Mouse (Mus musculus): ENCODE results near the gene Gm45713.
"Not testable (repeated sequence)": the region's sequence is repeated elsewhere in the genome, so short reads cannot be mapped to it uniquely, and the experiment has no call there.

Gm45713 gene

DNA sequence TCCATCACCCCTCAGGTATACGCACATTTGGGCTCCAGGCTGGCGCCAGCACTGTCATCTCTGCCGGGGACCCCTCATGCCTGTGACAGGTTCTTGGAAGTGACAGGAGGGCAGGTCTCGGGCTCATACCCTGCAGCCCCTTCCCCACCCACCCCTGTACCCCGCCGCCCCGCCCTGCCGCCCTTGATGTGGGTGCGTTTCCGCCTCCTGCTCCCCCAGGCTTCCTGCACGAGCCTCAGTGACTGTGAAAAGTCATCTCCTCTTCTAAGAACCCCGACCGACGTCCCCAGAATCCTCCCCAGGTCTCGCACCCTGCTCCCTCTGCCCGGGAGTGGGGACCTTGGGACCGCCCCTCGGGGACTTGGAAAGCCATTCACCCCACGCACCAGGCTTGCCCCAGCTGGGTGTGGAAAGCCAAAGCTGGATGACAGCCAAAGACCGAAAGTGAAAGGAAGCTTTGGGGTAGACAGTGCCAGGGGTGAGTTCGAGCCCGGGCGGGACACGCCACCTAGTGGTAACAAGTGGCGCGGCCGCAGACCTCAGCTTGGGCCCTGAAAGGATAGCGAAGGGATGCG, at the start of gene Gm45713, which contains the start of gene Flt3l:
Gene Gm45713 (minus strand): TSS at position 239 of the 575 bp plus-strand sequence.
Gene Flt3l (minus strand): TSS at position 440 of the 575 bp plus-strand sequence.
- DNase-seq, result peak; percentile 84

DNA sequence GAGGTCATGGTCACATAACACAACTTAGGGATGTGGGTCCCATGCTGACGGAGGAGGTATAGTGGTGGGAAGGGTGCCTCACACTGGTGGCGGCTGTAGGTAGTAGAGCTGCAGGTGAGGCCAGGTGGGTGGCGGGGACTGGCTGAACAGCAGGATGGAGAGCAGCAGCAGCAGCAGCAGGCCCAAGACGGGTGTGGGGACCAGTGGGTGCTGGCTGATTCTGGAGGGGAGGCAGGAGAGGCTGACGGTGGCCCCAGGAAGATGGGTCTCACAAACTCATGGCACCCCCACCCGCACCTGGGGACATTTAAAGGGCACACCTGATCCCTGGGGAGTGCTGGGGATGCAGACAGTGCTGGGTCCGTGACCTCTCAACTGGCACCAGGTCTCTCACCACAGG, 47.6 kb upstream of the Gm45713 start:
- no peak for DNase-seq

DNA sequence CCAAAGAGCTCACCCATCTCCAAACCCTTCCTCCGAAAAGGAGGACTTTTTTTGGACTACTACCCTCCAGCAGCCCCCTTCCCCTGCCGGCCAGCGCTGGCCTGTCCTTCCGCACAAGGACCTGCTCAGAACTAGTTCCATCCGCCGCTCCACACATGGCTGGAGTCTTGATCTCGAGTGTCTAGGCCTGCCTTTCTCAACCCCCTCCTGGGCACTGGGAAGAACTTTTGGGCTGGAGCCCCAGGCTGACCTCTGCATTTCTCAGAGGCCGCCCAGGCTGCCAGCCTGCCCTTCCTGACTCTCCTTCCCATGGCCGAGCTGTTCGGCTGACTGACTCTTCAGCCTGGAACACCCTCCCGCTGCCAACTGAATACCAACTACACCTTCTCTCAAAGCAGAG, 46.6 kb upstream of the Gm45713 start:
- DNase-seq, result no peak

DNA sequence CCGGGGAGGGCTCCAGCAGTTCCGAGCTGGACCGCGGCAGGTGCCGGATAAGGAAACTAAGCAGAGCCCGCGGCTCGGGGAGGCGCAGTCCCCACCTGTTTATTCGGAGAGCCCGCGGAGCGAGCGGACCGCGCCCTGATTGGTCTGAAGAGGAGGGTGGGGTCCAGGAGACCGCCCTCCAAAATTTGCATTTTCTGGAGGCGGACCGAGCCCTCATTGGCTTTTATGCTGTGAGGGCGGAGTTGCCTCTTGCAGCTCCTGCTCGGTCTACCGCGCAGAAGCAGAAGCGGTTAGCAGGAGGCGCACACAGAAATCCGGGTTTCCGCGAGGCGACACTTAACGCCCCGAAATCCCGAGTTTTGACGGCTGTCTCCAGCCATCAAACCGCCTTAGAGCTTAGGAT, 46.2 kb upstream of the Gm45713 start:
- peak; percentile 85 for DNase-seq

DNA sequence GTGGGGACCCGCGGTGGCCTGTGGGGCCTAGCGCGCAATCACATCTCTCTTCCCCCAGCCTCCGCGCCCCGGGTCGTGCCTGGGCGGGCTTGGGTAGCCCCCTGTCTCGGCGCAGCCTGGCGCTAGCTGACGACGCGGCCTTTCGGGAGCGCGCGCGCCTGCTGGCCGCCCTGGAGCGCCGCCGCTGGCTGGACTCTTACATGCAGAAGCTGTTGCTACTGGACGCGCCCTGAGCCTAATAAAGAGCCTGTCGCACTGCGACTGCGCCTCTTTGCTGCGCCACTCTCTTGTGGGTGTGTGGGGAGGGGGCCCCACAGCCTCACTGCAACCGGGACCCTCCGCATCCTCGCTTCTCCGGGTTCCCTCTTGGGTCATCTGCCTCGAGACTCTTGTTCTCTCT, 45.5 kb upstream of the Gm45713 start:
- DNase-seq, result no peak

DNA sequence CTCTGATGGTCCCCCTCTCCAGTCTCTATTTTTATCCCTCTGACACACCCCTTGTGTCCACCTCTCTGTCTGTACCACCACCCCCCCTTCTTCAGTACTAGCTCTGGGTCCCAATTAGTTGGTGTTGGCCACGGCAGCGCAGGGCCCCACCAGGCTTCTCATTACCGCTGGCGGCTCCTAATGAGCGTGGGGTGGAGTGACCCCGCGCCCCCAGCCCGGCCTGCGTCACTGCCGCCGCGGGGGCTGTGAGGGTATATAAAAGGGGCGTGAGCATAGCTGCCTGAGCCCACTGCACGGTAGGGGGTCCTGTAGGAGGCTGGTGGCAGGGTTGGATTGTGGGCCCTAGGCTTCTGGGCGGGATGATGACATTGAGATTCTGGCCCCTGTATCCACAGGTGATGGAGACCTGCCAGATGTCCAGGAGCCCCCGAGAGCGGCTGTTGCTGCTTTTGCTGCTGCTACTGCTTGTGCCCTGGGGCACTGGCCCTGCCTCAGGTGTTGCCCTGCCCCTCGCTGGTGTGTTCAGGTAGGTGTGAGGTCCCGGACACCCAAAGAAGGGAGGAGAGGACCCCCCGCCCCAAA, 45.0 kb upstream of the Gm45713 start, which contains the start of gene Pth2:
Gene Pth2 (plus strand): TSS at position 100 of the 582 bp plus-strand sequence.
- no peak for DNase-seq

DNA sequence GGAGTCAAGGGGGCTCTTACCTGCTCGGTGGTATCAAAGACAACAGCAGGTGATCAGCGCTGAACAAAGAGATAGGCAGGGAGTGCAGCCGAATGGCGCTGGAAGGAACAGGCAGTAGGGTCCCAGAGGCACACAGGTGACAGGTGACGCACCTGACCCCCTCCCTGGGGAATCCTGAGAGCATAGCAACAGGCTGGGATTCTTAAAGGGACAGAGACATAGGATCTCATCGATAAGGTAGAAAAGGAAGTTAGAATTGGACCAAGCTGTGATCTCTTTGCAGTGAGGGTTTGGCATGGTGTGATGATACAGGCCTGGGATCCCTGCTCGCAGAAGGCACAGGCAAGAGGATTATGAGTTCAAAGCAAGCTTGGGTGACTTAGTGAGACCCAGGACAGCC, 43.4 kb upstream of the Gm45713 start, which contains the start of gene Gfy:
Gene Gfy (minus strand): TSS at position 101 of the 400 bp plus-strand sequence.
- DNase-seq, result no peak

DNA sequence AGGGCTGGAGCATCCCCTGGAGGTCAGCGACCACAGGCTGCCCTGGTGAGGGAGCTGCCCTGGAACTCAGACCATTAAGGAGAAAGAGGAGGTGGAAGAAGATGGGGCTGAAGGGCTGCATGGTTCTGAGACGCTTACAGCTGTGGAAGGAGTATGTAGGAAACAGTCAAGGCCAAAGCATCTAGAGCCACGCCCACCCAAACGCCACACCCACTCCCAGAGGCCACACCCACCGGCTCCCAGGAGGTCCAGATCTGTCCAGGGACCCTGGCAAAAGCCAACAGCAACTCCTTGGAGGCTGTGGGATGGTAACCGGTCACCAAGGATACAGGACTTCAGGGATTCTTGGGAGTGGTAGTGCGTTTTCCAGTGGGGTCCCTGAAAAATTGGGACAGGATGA, 42.5 kb upstream of the Gm45713 start:
- DNase-seq, result no peak

DNA sequence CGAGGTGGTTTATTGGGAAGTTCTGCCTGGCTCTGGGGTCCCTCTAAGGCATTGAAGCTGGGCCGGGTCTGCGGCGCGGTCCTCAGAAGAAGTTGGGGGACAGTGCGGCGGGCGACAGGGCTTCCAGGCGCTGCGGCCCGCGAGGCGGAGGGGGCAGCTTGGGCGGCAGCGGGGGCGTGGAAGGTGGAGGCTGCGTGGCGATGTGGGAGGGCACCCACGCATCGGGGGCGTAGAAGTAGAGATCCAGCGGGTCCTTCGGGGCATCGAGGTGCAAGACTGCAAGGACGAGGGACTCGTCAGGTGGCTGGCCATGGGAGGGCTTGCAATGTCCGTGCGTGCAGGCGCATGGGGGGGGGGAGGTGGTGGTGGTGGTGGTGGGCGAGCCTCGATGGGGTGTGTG, 40.3 kb upstream of the Gm45713 start:
- DNase-seq, result no peak

DNA sequence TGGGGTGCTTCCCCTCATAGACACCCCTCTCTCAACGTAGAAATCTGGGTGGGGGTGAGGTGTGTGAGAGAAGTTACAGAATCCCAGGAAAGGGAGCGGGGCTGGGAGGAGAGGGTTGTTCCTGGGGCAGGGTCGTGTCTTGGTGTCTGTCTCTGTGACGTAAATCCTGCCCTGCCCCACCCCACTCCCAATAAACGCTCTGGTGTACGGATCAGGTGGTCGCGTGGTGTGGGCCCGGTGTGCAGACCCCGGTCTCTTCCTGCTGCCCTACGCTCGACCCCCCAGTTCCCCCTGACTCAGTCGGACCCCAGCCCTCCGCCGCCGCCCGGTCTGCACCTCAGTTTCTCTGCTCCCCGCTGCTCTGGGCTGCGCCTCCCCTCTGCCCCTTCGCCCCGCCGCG, 39.9 kb upstream of the Gm45713 start:
- no peak for DNase-seq

DNA sequence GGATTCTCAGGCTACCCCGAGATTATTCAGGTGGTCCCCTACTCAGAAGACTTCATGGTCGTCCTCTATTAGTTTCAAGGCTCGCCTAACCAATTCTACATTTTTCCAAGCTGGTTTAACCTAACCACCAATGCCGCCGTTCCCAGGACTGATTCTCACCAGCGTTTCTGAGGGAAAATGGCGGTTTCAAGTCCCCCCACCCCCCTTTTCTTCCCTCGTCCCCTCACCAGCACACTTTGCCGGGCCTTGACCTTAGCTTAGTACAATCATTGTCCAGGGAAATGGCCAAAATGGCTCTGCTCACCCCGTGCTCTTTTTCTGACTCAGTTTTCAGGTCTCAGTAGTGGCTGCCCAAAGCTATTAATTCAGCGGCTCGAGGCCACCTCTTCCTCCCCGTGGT, 39.4 kb upstream of the Gm45713 start:
- no peak for DNase-seq

DNA sequence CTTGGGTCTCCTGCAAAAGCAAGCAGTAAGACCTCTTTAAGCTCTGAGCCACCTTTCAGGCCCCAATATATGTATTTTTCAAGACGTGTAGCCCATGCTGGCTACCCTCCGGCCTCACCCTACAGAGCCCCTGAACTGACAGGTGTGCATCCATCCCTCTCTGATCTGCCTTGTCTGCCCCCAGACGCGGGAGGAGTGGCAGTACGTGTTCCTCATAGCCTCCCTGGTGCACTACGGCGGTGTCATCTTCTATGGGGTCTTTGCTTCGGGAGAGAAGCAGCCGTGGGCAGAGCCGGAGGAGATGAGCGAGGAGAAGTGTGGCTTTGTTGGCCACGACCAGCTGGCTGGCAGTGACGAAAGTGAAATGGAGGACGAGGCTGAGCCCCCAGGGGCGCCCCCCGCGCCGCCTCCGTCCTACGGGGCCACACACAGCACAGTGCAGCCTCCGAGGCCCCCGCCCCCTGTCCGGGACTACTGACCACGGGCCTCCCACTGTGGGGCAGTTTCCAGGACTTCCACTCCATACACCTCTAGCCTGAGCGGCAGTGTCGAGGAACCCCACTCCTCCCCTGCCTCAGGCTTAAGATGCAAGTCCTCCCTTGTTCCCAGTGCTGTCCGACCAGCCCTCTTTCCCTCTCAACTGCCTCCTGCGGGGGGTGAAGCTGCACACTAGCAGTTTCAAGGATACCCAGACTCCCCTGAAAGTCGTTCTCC, 38.7 kb upstream of the Gm45713 start:
- DNase-seq, result no peak

DNA sequence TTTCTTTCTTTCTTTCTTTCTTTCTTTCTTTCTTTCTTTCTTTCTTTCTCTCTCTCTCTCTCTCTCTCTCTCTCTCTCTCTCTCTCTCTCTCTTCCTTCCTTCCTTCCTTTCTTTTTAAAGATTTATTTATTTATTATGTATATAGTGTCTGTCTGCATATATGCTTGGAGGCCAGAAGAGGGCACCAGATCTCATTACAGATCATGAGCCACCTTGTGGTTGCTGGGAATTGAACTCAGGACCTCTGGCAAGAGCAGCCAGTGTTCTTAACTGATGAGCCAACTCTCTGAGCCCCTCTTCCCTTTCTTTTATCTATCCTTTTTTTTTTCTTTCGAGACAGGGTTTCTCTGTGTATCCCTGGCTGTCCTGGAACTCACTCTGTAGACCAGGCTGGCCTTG, 37.7 kb upstream of the Gm45713 start:
- not testable (repeated sequence) for DNase-seq

DNA sequence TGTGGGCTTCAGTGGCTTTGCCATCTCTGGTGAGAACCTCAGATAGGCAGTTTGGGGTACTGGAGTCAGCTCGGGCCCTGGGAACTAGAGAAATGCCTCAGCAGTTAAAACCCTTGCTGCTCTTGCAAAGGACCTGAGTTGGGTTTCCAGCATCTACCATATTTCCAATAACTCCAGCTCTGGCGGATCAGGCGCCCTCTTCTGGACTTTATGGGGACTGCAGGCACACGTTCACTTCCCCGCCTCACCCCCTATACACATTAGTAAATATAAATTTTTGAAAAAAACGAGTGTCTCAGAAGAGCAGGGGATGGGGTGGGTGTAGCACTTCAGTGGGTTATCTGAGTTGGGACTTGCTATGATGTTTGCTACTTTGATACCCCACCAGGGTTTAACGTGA, 36.9 kb upstream of the Gm45713 start:
- no peak for DNase-seq

DNA sequence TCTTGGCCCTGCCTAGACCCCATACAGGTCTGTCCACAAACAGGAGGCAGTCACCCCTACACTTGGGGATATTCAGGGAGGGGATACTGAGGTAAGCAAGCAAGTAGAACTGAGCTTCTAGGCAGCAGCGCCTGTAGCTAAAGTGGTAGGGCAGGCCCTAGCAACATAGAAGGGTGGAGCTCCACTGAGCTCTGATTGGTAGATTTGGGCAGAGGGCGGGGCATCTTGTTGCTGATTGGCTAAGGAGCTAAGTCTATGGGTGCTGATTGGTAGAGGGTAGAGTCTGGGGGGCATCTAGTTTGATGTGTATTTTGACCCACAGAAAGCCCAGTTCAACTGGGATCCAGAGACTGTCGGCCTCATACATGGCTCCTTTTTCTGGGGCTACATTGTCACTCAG, 33.5 kb upstream of the Gm45713 start:
- peak; percentile 66 for DNase-seq

DNA sequence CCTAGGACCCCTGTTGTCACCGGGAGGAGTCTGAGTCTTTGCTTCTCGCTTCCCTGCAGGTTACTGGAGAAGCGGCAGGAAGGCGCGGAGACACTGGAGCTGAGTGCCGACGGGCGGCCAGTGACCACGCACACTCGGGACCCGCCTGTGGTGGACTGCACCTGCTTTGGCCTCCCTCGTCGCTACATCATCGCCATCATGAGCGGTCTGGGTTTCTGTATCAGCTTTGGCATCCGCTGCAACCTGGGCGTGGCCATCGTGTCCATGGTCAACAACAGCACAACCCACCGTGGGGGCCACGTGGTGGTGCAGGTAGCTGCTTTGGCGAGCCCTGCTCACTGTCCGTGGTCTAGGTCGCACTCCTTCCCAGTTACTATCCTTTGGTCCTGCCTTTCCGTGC, 32.6 kb upstream of the Gm45713 start:
- DNase-seq, result no peak

DNA sequence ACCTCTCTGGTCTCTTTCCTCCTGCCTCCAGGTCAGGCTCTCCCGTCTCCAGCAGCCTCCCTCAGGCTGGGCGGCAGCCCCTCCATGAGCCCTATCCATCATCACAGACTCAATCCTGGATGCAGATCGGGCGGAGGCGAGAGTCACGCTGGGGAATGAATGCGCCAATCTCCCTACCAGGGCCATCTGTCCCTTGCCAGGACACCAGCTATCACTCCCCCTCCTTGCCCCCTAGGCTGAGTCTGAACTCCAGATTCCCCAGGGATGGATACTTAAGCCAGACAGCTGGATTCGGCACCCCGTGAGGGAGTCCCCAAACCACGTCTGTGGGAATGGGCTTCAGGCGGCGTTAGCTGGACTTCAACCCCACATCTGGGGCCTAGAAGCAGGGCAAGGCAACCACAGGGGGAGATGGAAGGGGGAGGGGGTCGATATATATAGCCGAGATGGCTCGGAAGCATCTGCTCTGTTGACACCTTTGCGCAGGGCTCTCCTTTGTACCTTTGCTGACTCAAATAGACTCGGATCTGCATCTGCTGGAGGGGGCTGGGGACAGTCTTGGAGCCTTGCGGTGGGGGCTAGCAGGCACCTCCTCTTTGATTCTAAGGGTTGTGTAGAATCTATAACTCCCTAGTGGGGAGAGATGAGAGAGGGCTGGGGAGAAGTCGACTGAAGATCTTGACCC, 31.9 kb upstream of the Gm45713 start:
- peak; percentile 57 for DNase-seq

DNA sequence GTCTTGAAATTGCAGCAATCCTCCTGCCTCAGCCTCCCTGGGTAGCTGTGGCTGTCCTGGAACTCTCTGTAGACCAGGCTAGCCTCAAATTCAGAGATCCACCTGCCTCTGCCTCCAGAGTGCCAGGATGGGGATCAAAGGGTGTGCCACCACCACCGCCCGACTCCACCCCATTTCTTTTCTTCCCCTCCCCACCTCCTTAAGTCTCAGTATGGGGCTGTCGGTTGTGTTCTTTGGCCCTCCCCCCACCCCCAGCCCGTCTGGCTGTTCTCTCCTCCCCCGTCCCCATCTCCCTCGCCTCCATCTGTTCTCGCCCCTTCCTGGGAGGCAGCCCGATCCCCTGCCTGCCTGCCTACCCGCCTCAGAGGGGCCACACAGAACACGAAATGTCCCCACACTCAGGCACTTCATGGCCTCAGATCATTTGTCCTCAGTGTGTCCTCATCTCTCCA, 30.9 kb upstream of the Gm45713 start:
- DNase-seq, result peak; percentile 74

DNA sequence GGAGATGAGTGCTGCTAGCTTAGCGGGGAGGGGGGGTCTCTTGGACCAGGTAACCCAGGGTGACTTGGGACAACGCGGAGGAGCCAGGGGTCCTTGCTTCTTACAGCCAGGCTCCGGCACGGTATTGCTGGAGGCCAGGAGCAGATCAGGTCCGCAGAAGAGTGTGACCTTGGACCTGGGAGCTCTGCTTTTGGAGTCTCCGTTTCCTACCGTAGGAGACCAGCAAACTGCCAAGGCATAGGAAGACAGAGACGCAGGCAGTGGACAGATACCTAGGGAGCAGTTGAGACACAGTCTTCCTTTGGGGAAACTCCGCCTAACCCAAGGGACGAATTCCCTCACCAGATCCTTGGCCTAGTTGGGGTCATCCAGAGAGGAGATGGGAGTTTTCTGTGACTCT, 29.7 kb upstream of the Gm45713 start:
- DNase-seq, result no peak

DNA sequence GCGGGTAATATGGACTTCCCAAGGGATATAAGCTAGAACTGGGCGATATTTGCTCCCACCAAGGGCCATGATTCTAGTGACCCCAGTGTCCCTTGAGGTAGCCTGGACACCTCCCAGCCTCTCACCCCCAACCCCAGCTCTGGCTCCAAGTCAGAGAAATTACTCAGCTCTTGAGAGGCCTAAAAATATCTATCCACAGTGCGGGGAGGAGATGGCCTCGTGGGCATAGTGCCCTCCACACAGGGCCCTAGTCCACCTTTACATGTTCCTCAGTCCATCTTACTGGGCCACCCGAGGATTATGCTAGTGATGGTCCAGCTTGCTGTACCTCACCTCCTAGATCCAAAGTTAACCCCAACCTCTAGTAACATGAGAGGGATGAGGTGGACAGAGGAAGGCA, 28.8 kb upstream of the Gm45713 start:
- DNase-seq, result no peak

DNA sequence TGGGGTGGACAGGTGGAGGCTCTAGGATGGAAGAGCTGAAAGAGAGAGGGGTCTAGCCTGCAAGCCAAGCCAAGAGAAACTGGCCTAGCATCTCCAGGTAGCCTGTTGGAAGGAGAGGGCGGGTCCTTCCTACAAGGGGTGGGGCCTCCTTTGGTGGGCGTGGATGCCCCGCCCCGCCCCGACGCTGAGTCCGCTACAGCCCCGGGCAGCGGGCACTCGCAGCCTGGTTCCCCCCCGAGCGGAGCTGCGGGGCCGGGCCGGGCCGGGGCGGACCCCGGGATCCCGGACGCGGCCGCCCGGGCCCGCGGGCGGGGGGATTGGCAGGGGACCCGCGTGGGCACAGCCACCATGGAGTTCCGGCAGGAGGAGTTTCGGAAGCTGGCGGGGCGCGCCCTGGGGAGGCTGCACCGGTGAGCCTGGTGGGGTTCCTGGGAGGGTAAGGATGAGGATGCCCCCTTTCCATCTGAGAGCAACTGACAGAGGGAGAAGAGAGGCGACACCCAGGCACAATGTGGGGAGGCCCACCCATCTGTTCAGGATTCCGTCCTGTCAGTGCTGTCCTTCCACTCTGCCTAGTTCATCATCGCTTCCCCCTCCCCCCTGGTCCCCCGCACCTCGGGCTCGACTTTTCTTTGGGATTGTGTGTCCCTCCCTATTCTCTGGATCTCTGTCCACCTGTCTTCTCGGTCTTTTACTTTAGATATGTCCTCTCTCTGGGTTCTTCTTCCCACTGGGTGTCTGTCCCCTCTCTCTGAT, 27.9 kb upstream of the Gm45713 start, which contains the start of gene Slc17a7:
Gene Slc17a7 (plus strand): TSS at position 215 of the 756 bp plus-strand sequence.
- peak; percentile 73 for DNase-seq

DNA sequence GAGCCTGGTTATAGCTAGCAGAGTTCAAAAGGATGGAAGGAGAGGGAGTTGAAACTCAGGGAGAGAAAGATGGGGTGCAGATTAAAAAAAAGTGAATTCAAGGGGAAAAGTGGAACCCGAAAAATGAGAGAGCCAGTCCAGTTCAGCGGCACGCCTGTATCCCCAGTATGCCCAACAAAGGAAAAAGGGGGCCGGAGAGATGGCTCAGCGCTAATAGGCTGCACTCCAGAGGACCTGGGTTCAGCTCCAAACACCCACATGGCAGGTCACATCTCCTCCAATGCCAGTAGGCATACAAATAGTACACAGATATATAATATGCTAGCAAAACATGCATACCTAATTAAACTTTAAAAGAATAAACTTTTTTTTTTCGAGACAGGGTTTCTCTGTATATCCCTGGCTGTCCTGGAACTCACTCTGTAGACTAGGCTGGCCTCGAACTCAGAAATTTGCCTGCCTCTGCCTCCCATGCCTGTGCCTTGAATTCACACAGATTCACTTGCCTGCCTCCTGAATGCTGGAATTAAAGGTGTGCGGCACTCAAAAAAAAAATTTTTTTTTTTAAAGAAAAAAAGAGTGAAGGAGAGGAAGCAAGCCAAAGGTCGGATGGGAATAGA, 27.1 kb upstream of the Gm45713 start:
- DNase-seq, result no peak
